Mouse (Mus musculus) neural tube, embryonic 15.5 days (tissue): Measurements from ENCODE around the gene Evi5. TPM values are rescaled to one million over a fixed set of nuclear protein-coding genes. Genes with fewer than 3 reads are reported as not detected.

Experiments used
- ATAC-seq: fragments of 200-750 bp; cut with Nextera tagmentation; 2 replicates; pipeline ENCODE4 v1.8.0; 2017; ENCODE audit warnings: mild to moderate bottlenecking, moderate TSS enrichment, moderate library complexity; ENCODE audit not compliant: low FRiP score
- H3K27ac ChIP-seq: fragments of 300-500 bp; sonication (generic); replicated peaks from 2 replicates; pipeline ENCODE4 v1.5.1; 2015; ENCODE audit warnings: mild to moderate bottlenecking, inconsistent platforms
- H3K27me3 ChIP-seq: fragments of 300-500 bp; sonication (generic); replicated peaks from 2 replicates; pipeline ENCODE4 v1.6.1; 2015; ENCODE audit warnings: inconsistent platforms
- H3K36me3 ChIP-seq: fragments of 300-500 bp; sonication (generic); 2 replicates; pipeline ENCODE4 v1.6.1; 2015; ENCODE audit warnings: inconsistent platforms
- H3K4me1 ChIP-seq: fragments of 300-500 bp; sonication (generic); 2 replicates; pipeline ENCODE4 v1.6.1; 2015; ENCODE audit warnings: inconsistent platforms
- H3K4me2 ChIP-seq: fragments of 300-500 bp; sonication (generic); 2 replicates; pipeline ENCODE4 v1.6.1; 2015; ENCODE audit warnings: inconsistent platforms, mild to moderate bottlenecking, moderate library complexity
- H3K4me3 ChIP-seq: fragments of 300-500 bp; sonication (generic); replicated peaks from 2 replicates; pipeline ENCODE4 v1.5.1; 2015; ENCODE audit warnings: mild to moderate bottlenecking, inconsistent platforms
- H3K9ac ChIP-seq: fragments of 300-500 bp; sonication (generic); replicated peaks from 2 replicates; pipeline ENCODE4 v1.6.1; 2015; ENCODE audit warnings: mild to moderate bottlenecking, inconsistent platforms
- H3K9me3 ChIP-seq: fragments of 300-500 bp; sonication (generic); replicated peaks from 2 replicates; pipeline ENCODE4 v1.6.1; 2016; ENCODE audit warnings: inconsistent platforms
- WGBS: fragments of 180-500 bp; shearing (Covaris S2); methylation state at CpG from one replicate; pipeline ENCODE4 v1.1.7; 2015; ENCODE audit warnings: mixed read lengths; 5-methylcytosine and 5-hydroxymethylcytosine counted together
- polyA plus RNA-seq: library from polyadenylated mRNA; unstranded; fragments of >200 nt; fragmentation: Nextera tagmentation; extraction: Ambion mirVana; gene quantifications from 2 replicates; pipeline ENCODE4 v1.2.1, GENCODE M21; 2015

The Evi5 gene
- polyA plus RNA-seq, 1 experiment from 2014 or later = 56.0 TPM

DNA sequence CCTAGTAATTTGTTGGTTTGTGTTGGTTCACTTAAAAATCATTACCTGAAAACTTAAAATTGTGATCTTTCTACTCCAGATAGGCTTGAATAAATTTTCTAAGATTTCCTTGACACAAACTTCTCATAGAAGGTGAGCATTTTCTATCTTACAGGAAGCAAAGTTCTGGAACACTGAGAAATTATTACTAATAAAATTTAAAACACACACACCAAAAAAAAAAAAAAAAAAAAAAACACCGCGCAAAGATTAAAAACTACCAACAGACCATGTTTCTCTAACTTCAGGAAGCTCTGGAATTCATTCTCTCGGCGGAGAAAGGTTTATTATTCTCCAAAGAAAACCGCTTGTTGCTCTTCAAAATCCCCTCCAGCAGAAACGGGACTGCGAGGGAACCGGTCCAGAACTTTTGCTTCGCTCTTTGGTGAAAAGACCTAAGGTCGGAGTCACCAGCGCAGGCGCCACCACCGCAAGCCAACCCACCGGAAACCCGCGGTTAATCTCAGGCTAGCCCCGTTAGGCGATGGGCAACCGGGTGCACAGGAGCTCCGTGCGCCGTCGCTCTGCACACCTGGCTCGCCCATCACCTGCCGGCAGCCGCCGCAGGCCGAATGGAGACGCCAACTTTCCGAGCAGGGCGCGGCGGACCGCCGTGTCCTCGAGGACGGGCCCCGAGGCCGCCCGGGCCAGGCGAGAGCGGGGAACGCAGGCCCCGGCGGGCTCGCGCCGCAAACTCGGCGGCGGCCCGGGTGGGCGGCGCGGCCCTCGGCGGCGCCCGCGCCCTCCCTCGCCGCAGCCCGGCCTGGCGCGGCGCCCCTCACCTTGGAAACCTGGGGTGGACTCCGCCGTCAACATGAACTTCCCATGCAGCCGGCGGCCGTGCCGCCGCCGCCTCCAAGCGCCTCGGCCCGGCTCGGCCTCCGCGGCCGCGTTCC lies 6.7 kb downstream of the Evi5 start:
- WGBS = under 1% methylated on average over 58 of the region's 82 CpGs

DNA sequence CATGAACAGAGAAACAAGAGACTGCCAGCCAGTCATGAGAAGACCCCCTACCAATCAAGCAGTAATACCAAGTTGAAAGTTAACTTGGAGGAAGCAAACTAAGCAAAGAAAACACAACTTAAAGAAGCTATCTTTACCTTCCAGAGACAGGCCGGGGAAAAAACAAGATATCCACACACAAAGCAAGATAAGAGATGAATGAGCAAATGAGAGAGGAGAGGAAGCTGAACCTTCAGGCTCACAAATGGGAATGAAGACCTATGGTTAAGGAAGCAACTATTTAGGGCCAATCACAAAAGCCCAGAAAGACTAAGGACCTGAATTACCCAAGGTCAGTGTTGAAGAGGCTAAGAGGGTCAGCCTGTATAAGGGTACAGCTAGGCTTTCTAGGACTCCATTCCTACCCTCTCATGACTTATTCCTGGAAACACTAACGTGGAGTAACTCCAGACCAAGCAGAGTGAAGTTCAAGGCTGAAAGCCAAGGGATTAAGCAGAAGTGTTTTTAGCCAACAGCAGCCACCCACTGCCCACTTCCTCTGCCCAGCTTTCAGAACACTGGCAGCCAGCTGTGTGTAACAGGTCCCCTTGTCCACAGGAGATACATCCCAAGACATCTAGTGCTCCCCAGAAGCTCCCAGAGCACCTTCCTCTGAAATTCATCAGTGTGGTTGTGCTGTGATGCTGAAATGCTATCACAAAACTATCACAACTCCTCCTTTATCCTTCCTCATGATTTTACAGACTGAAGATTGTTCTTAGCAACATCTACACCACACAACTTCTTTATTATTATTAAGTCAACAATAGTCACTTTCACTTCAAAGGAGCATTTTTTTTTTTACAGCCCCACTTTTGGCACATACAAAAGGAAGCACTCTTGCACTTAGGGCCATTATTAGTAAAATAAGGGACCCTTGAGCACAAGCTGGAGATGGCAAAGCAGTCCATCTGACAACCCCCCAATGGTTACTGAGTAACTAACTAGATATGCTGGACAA lies 8.5 kb downstream of the Evi5 start:
- Histone ChIP-seq H3K9me3 (no peaks in the 10 kb centered on the region), H3K4me2 (peak overlapping the region; percentile 15; the same call in 1 of the 2 replicates)
- WGBS = 65% methylated on average over 2 of the region's 2 CpGs

More for the DNA sequence above, 6.7 kb downstream of the Evi5 start:
- Histone ChIP-seq H3K4me2 (peak overlapping the region; percentile 59), H3K4me3 (peak overlapping the region; percentile 92), H3K4me1 (peaks cover 14% of the 10 kb centered on the region), H3K27me3 (no peaks in the 10 kb centered on the region), H3K9ac (peak overlapping the region; percentile 76), H3K36me3 (no peaks in the 10 kb centered on the region), H3K9me3 (no peaks in the 10 kb centered on the region), H3K27ac (peak overlapping the region; percentile 93)
- ATAC-seq = peak; percentile 77

GRCm38 (mm10) chr5:107863971-107864370 lies 10.9 kb downstream of the Evi5 start:
- no peaks in the 10 kb centered on the region for H3K36me3 ChIP-seq
- no peak overlapping the region for H3K4me3 ChIP-seq
- ATAC-seq = no peak
- H3K27me3 ChIP-seq = no peaks in the 10 kb centered on the region
- no peak overlapping the region for H3K9ac ChIP-seq
- 88% methylated on average over 3 of the region's 3 CpGs for WGBS
- no peaks in the 10 kb centered on the region for H3K9me3 ChIP-seq
- H3K4me2 ChIP-seq = no peak overlapping the region
- no peak overlapping the region for H3K27ac ChIP-seq
- peaks cover 17% of the 10 kb centered on the region for H3K4me1 ChIP-seq

More for the DNA sequence above, 8.5 kb downstream of the Evi5 start:
- ATAC-seq = no peak
- Histone ChIP-seq H3K4me1 (peaks cover 15% of the 10 kb centered on the region), H3K36me3 (no peaks in the 10 kb centered on the region), H3K27ac (no peak overlapping the region), H3K9ac (no peak overlapping the region), H3K4me3 (no peak overlapping the region), H3K27me3 (no peaks in the 10 kb centered on the region)

DNA sequence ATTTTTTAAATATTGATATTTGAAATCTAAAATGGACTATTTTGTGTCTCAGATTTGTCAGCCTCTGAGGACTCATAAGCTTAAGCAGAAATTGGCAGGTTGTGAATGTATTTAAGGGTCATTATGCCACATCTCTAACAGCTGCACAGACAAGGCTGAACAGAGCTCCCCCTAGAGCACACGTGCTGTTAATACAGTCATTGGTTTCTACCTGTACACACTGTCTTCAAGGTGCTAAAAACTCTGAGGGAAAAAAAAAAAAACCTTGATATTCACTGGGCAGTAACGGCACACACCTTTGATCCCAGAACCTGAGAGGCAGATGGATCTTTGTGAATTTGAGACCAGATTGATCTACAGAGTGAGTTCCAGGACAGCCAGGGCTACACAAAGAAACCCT lies 15.9 kb downstream of the Evi5 start:
- H3K27me3 ChIP-seq = no peaks in the 10 kb centered on the region
- no peak overlapping the region for H3K9ac ChIP-seq
- H3K9me3 ChIP-seq = no peaks in the 10 kb centered on the region
- 60% methylated on average over 2 of the region's 2 CpGs for WGBS
- H3K4me1 ChIP-seq = peaks cover 4% of the 10 kb centered on the region; the same call in 1 of the 2 replicates
- H3K27ac ChIP-seq = no peak overlapping the region
- ATAC-seq = no peak
- no peaks in the 10 kb centered on the region for H3K36me3 ChIP-seq
- no peak overlapping the region for H3K4me3 ChIP-seq
- H3K4me2 ChIP-seq = no peak overlapping the region

DNA sequence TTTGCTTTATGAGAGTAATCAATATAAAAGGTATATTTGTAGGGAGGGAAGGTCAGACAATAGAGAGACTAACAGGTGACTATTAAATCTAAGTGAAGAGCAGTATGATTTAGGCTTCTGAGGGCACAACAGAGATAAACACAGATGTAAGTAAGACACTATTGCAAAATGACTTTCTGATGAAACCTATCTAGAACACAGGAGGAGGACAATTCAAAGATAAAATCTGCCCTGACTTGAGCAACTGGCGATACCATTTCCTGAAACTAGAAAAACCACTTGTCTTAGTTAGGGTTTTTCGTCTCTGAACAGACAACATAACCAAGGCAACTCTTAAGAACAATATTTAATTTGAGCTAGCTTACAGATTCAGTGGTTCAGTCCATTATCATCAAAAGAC lies 19.4 kb downstream of the Evi5 start:
- Histone ChIP-seq H3K27me3 (no peaks in the 10 kb centered on the region), H3K9me3 (no peaks in the 10 kb centered on the region), H3K4me3 (no peak overlapping the region), H3K4me1 (peaks cover 4% of the 10 kb centered on the region; the same call in 1 of the 2 replicates), H3K27ac (no peak overlapping the region), H3K36me3 (no peaks in the 10 kb centered on the region; the same call in 1 of the 2 replicates), H3K4me2 (no peak overlapping the region), H3K9ac (no peak overlapping the region)
- WGBS = 88% methylated on average over 2 of the region's 2 CpGs
- ATAC-seq = no peak

DNA sequence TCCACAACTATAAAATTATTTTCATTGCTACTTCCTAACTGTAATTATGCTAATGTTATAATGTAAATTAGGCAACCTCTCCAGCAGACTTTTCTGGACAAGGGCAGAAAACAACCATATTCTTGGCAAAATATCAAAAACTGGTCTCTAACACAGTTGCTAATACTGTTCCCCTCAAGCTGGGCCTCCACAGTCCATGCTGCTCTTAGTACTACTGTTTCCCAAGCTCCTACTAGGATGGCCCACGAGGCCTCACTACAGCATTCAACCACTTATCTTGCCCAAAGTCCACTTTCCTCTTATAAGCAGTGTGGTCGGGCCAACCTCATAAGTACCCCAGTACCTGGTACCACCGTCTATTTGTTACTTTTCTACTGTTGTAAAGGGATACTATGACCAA lies 20.4 kb downstream of the Evi5 start:
- H3K36me3 ChIP-seq = no peaks in the 10 kb centered on the region; the same call in 1 of the 2 replicates
- H3K4me1 ChIP-seq = peaks cover 4% of the 10 kb centered on the region; the same call in 1 of the 2 replicates
- H3K9me3 ChIP-seq = no peaks in the 10 kb centered on the region
- H3K27me3 ChIP-seq = no peaks in the 10 kb centered on the region
- no peak overlapping the region for H3K4me3 ChIP-seq
- no peak overlapping the region for H3K4me2 ChIP-seq
- no peak for ATAC-seq
- WGBS = 88% methylated on average over 3 of the region's 3 CpGs
- no peak overlapping the region for H3K27ac ChIP-seq
- H3K9ac ChIP-seq = no peak overlapping the region

GRCm38 (mm10) chr5:107853807-107854206 lies 21.1 kb downstream of the Evi5 start:
- H3K4me3 ChIP-seq = no peak overlapping the region
- H3K27ac ChIP-seq = 0 out of 2 replicates have a peak overlapping the region, but pooled peaks have one; percentile 6
- no peaks in the 10 kb centered on the region; the same call in 1 of the 2 replicates for H3K36me3 ChIP-seq
- H3K9ac ChIP-seq = no peak overlapping the region
- peaks cover 4% of the 10 kb centered on the region; the same call in 1 of the 2 replicates for H3K4me1 ChIP-seq
- ATAC-seq = no peak
- 49% methylated on average over 6 of the region's 6 CpGs for WGBS
- no peak overlapping the region; the same call in 1 of the 2 replicates for H3K4me2 ChIP-seq
- no peaks in the 10 kb centered on the region for H3K27me3 ChIP-seq
- no peaks in the 10 kb centered on the region for H3K9me3 ChIP-seq

DNA sequence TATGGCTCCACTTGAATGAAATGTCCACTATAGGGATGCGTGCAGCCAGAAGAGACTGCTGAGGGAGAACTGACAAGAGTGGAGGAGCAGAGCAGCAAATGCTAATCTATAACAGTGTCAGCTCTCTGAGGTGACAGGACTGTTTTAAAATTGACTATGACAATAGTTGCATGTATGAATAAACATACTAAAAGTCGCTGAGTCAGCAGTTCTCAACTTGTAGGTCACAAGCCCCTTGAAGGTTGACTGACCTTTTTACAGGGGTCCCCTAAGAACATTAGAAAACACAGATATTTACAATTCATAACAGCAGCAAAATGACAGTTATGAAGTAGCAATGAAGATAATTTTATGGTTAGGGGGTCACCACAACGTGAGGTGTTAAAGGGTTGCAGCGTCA lies 25.9 kb downstream of the Evi5 start:
- Histone ChIP-seq H3K4me3 (no peak overlapping the region), H3K4me2 (no peak overlapping the region), H3K27me3 (no peaks in the 10 kb centered on the region), H3K9ac (no peak overlapping the region), H3K36me3 (no peaks in the 10 kb centered on the region; the same call in 1 of the 2 replicates), H3K27ac (no peak overlapping the region), H3K9me3 (no peaks in the 10 kb centered on the region), H3K4me1 (peaks cover 3% of the 10 kb centered on the region; the same call in 1 of the 2 replicates)
- ATAC-seq = no peak
- WGBS = 93% methylated on average over 4 of the region's 4 CpGs

DNA sequence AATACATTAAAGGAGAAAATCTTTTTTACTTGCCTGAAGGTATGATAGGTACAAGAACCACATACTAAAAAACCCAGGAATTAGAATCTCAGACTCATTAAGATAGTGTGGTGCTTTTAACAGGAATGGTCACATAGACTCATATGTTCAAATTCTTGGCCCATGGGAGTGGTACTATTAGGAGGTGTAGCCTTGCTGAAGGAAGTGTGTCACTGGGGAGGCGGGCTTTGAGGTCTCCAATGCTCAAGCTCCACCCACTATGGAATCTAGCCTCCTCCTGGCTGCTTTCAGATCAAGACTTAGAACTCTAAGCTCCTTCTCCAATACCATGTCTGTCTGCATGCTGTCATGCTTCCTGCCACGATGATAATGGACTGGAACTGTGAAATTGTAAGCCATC lies 27.1 kb downstream of the Evi5 start:
- Histone ChIP-seq H3K9me3 (no peaks in the 10 kb centered on the region), H3K4me3 (no peak overlapping the region), H3K9ac (no peak overlapping the region), H3K27ac (no peak overlapping the region), H3K4me1 (no peaks in the 10 kb centered on the region), H3K4me2 (no peak overlapping the region), H3K27me3 (no peaks in the 10 kb centered on the region), H3K36me3 (no peaks in the 10 kb centered on the region; the same call in 1 of the 2 replicates)
- WGBS = 77% methylated on average over 2 of the region's 2 CpGs
- no peak for ATAC-seq

DNA sequence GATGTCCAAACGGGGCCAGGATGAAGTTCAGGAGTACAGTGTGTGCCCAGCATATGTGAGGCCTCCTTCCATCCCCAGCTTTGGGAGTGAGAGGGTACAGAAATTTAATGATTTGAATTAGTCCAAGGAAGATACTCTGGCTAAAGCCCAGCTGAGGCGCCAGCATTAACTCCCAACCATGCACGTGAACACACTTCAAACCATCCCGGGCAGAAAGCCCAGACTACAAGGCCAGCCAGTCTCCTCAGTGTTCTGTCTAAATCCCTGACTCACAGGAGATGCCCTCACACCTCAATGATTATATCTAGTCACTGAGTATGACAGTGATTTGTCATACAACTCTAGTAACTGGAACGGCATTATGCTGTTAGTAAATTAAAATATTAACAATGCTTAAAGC lies 27.6 kb downstream of the Evi5 start:
- Histone ChIP-seq H3K9ac (no peak overlapping the region), H3K4me1 (no peaks in the 10 kb centered on the region), H3K4me3 (no peak overlapping the region), H3K27ac (no peak overlapping the region), H3K27me3 (no peaks in the 10 kb centered on the region), H3K9me3 (no peaks in the 10 kb centered on the region), H3K4me2 (no peak overlapping the region), H3K36me3 (no peaks in the 10 kb centered on the region; the same call in 1 of the 2 replicates)
- ATAC-seq = no peak
- 81% methylated on average over 5 of the region's 5 CpGs for WGBS

DNA sequence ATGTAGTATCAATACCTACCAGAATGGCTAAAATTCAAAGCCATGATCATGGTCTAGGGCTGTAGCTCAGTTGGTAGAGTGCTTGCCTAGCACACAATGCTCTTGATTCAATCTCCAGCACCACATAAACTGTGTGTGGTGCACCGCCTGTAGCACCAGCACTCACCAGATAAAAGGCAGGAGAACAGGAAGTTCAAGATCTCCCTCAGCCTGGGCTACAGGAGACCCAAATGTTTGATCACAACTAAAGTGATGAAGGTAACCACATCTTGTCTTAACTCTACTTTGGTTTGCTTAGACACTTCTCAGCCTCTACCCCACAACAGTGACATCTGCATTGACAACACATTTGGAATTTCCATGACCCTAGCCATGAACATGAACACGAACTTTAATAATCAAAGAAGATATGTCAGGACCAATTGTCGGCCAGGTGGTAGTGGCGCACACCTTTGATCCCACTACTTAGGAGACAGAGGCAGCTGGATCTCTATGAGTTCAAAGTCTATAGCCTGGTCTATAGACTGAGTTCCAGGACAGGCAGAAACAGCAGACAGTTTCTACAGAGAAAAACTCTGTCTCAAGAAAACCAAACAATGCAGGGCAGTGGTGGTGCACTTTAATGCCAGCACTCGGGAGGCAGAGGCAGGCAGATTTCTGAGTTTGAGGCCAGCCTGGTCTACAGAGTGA lies 34.2 kb downstream of the Evi5 start:
- H3K4me2 ChIP-seq = no peak overlapping the region
- H3K4me1 ChIP-seq = no peaks in the 10 kb centered on the region
- H3K27me3 ChIP-seq = no peaks in the 10 kb centered on the region
- no peak overlapping the region for H3K27ac ChIP-seq
- H3K9me3 ChIP-seq = no peaks in the 10 kb centered on the region
- ATAC-seq = no peak
- 98% methylated on average over 5 of the region's 5 CpGs for WGBS
- no peak overlapping the region for H3K9ac ChIP-seq
- H3K36me3 ChIP-seq = 0 out of 2 replicates have a peak, but pooled peaks cover 4% of the 10 kb centered on the region
- no peak overlapping the region for H3K4me3 ChIP-seq
